Mouse (Mus musculus) liver, adult 2 months (tissue): ENCODE results near the gene Ccdc134. TPM values are rescaled to one million over a fixed set of nuclear protein-coding genes. Genes with fewer than 3 reads are reported as not detected.
A peak's percentile ranks its signal among the peaks of the same experiment; 100 is the strongest.

Source experiments
- DNase-seq: peaks from one replicate; pipeline ENCODE4 v3.0.0-alpha.2; 2011; ENCODE audit warnings: low read depth, low spot score; ENCODE audit errors: extremely low read depth
- H3K27ac ChIP-seq: fragments of 200-500 bp; replicated peaks from 2 replicates; pipeline ENCODE4 v1.5.1; 2012; ENCODE audit warnings: low read depth, mild to moderate bottlenecking, control low read depth, inconsistent platforms, low read length; ENCODE audit not compliant: insufficient read depth
- H3K27me3 ChIP-seq: fragments of 200-500 bp; 2 replicates; pipeline ENCODE4 v1.6.1; 2012; ENCODE audit warnings: mild to moderate bottlenecking, moderate library complexity, low read length, inconsistent platforms; ENCODE audit not compliant: control insufficient read depth, insufficient read depth
- H3K36me3 ChIP-seq: fragments of 200-500 bp; 2 replicates; pipeline ENCODE4 v1.6.1; 2012; ENCODE audit warnings: low read length, inconsistent platforms; ENCODE audit not compliant: control insufficient read depth, insufficient read depth
- H3K4me1 ChIP-seq: fragments of 200-500 bp; 2 replicates; pipeline ENCODE4 v1.6.1; 2011; ENCODE audit warnings: low read length; ENCODE audit not compliant: control insufficient read depth, insufficient read depth
- H3K4me3 ChIP-seq: fragments of 200-500 bp; 2 replicates; pipeline ENCODE4 v1.5.1; 2011; ENCODE audit warnings: low read depth, mild to moderate bottlenecking, control low read depth, low read length, moderate library complexity; ENCODE audit not compliant: insufficient read depth
- H3K79me2 ChIP-seq: fragments of 200-500 bp; 2 replicates; pipeline ENCODE4 v1.6.1; 2012; ENCODE audit warnings: inconsistent platforms, mild to moderate bottlenecking, low read length, moderate library complexity; ENCODE audit not compliant: control insufficient read depth, insufficient read depth
- H3K9ac ChIP-seq: fragments of 200-500 bp; 2 replicates; pipeline ENCODE4 v1.6.1; 2012; ENCODE audit warnings: low read depth, mild to moderate bottlenecking, control low read depth, inconsistent platforms, low read length
- CTCF ChIP-seq: fragments of 200-500 bp; IDR thresholded peaks from 2 replicates; pipeline ENCODE4 v1.5.1; 2011; ENCODE audit warnings: low read depth, low read length, control low read depth
- POLR2A ChIP-seq: fragments of 200-500 bp; IDR thresholded peaks from 2 replicates; pipeline ENCODE4 v1.6.1; 2011; ENCODE audit warnings: low read length, control low read depth; ENCODE audit not compliant: insufficient read depth; ENCODE audit errors: extremely low read depth
- WGBS: fragments of 180-500 bp; shearing (Covaris S2); methylation state at CpG from one replicate; pipeline ENCODE4 v1.1.7; 2018; 5-methylcytosine and 5-hydroxymethylcytosine counted together
- polyA plus RNA-seq: library from polyadenylated mRNA; depleted of rRNA; stranded (reverse); fragments of >200 nt; gene quantifications from 2 replicates; pipeline ENCODE4 v1.2.3, GENCODE M21; 2012
- total RNA-seq: library from RNA; depleted of rRNA; stranded (reverse); fragments of >200 nt; gene quantifications from 2 replicates; pipeline ENCODE4 v1.2.3, GENCODE M21; 2014

Ccdc134 gene
- total and polyA plus RNA-seq, 2 experiments: 1.8 to 8.2 TPM

DNA sequence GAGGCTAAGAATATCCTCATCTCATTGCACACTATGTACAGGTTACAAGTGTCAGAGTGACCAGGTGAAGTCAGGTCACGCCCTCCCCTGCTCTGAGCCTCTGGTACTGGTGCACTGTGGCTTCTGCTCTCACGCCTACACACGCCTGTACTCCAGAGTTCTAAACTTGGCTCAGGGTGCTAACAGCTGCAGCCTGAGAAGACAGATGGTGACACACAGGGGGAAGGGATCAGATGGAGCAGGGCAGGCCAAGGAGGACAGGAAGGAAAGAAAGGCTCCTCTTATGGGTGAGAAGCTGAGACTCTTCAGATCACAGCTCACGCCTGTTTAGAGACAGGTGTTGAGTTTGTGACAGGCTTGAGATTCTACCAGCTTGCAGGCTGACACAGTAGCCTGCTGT, 7.7 kb downstream of the Ccdc134 start:
- Histone ChIP-seq H3K9ac (no peak overlapping the region), H3K4me1 (no peaks in the 10 kb centered on the region), H3K27ac (no peak overlapping the region), H3K27me3 (no peaks in the 10 kb centered on the region), H3K79me2 (no peaks in the 10 kb centered on the region), H3K4me3 (no peak overlapping the region), H3K36me3 (no peaks in the 10 kb centered on the region; the same call in 1 of the 2 replicates)
- 93% methylated on average over 4 of the region's 4 CpGs for WGBS
- TF ChIP-seq CTCF (no peak), POLR2A (no peak)
- DNase-seq: no peak

DNA sequence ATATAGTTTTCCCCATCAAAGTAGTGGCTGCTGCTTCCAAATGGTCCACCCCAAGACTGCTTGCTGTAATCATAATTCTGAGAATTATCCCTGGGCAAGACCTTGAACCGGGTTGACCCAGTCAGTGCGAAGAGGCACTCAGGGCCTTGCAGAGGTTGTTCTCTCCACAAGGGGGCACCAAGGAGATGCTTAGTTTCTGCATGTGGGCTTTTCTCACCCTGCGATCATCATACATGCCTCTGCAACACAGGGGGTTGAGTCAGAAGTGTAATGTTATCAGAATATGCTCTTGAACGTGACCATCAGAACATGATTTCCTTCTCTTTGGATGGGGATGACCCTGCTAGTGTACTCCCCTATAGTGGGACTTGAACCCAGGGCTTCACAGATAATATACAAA, 10.8 kb downstream of the Ccdc134 start:
- TF ChIP-seq POLR2A: no peak
- peak; percentile 82 for TF ChIP-seq CTCF
- no peak overlapping the region for H3K9ac ChIP-seq
- H3K4me1 ChIP-seq: no peaks in the 10 kb centered on the region
- H3K27me3 ChIP-seq: no peaks in the 10 kb centered on the region
- 36% methylated on average over 4 of the region's 4 CpGs for WGBS
- no peak overlapping the region for H3K27ac ChIP-seq
- DNase-seq: peak; percentile 33
- no peaks in the 10 kb centered on the region; the same call in 1 of the 2 replicates for H3K36me3 ChIP-seq
- H3K4me3 ChIP-seq: no peak overlapping the region
- no peaks in the 10 kb centered on the region for H3K79me2 ChIP-seq

DNA sequence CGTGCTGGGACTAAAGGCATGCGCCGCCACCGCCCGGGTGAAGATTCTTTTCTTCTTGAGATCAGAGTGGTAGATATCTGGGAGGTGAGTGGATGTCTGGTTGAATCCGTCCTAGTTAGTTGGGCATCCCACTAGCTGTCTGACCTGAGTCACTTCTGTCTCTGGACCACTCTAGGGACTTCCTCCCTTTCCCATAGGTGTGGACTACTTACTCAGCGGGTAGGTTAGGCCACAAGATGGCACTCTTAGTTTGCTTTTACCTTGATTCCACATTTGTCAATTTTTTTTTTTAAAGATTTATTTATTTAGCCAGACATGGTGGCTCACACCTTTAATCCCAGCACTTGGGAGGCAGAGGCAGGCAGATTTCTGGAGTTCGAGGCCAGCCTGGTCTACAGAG, 11.5 kb downstream of the Ccdc134 start:
- no peaks in the 10 kb centered on the region for H3K27me3 ChIP-seq
- 88% methylated on average over 8 of the region's 8 CpGs for WGBS
- H3K36me3 ChIP-seq: no peaks in the 10 kb centered on the region; the same call in 1 of the 2 replicates
- H3K4me3 ChIP-seq: no peak overlapping the region
- TF ChIP-seq POLR2A: no peak
- no peak for TF ChIP-seq CTCF
- H3K79me2 ChIP-seq: no peaks in the 10 kb centered on the region
- H3K4me1 ChIP-seq: peaks cover 4% of the 10 kb centered on the region
- no peak overlapping the region for H3K27ac ChIP-seq
- no peak overlapping the region for H3K9ac ChIP-seq
- DNase-seq: peak; percentile 44

DNA sequence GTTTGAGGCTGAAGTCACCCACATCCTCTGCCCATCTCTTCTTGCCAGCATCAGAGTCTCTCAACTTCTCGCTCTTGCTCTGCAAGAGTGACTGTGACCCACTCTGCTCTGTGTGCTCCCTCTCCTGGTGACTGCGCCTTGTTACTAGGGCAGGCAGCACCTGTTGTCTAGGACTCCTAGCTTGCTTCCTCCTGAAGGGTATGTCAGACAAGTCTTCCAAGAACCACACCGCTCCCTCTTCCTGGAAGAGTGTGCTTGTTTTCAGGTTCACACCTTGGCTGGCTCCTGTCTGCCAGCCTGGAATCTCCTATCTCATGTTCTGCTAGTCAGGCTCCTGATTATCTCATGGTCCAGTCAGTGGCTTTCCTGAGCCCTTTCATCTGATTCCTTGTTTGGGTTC, 12.6 kb downstream of the Ccdc134 start:
- no peak overlapping the region for H3K4me3 ChIP-seq
- H3K79me2 ChIP-seq: no peaks in the 10 kb centered on the region
- 99% methylated on average over 3 of the region's 3 CpGs for WGBS
- no peak overlapping the region for H3K9ac ChIP-seq
- H3K27ac ChIP-seq: no peak overlapping the region
- TF ChIP-seq POLR2A (no peak), CTCF (no peak)
- H3K4me1 ChIP-seq: peaks cover 8% of the 10 kb centered on the region
- DNase-seq: no peak
- no peaks in the 10 kb centered on the region; the same call in 1 of the 2 replicates for H3K36me3 ChIP-seq
- no peaks in the 10 kb centered on the region for H3K27me3 ChIP-seq

DNA sequence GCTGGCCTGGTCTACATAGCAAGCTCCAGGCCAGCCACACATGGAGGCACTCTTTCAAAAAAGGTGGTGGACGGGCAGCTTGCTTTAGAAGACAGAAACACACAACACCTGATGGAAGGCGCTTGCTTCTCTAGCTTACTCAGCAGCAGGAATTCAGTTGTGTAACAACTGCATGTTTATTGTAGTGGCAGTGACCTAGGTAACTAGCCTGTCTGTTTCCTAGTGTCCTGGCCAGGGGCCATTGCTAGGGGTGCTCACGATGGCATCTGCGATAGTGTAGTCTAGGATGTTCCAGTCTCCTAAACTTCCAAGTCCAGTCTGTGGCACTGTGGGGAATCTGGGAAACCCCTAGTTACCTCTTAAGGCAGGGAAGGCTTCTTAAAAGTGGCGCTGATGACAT, 16.4 kb downstream of the Ccdc134 start:
- Histone ChIP-seq H3K27me3 (no peaks in the 10 kb centered on the region), H3K27ac (peak overlapping the region; percentile 50), H3K4me1 (peaks cover 16% of the 10 kb centered on the region), H3K9ac (no peak overlapping the region), H3K79me2 (peaks cover under 1% of the 10 kb centered on the region; the same call in 1 of the 2 replicates), H3K4me3 (no peak overlapping the region), H3K36me3 (no peaks in the 10 kb centered on the region)
- DNase-seq: peak; percentile 77
- TF ChIP-seq POLR2A (no peak), CTCF (no peak)
- 35% methylated on average over 5 of the region's 5 CpGs for WGBS

DNA sequence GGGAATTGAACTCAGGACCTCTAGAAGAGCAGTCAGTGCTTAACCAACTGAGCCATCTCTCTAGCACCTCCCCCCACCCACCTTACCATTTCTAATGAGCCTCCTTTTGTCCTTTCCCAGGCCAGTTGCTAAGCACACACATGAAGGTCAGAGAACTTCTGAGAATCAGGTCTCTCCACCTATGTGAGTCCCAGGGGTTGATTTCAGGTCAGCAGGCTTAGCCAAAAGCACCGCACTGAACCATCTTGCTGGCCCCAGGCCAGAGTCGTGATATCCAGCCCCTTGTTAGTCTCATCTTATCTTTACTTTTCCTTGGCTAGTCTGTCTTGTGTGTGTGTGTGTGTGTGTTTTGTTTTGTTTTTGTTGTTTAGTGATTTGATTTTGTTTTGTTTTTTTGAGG, 17.7 kb downstream of the Ccdc134 start:
- Histone ChIP-seq H3K27ac (no peak overlapping the region), H3K79me2 (peaks cover 4% of the 10 kb centered on the region; the same call in 1 of the 2 replicates), H3K27me3 (no peaks in the 10 kb centered on the region), H3K36me3 (no peaks in the 10 kb centered on the region), H3K4me3 (no peak overlapping the region), H3K9ac (no peak overlapping the region), H3K4me1 (peaks cover 17% of the 10 kb centered on the region)
- TF ChIP-seq POLR2A (no peak), CTCF (no peak)
- WGBS: 7% methylated on average over 2 of the region's 2 CpGs
- no peak for DNase-seq
